Mouse (Mus musculus) embryo, embryonic 10 days (tissue): Measurements from ENCODE around the gene Arhgap29.

Experiments used
- DNase-seq: peaks from one replicate; pipeline ENCODE4 v3.0.0-alpha.2; 2015; ENCODE audit warnings: low spot score

Gene Arhgap29

GRCm38 (mm10) chr3:121952041-121952591 is at the start of gene Arhgap29:
Arhgap29 (plus strand) TSS chr3:121952541.
- no peak for DNase-seq

- DNase-seq = no peak
Observed at GRCm38 (mm10) chr3:121902729-121903128, 49.6 kb upstream of the Arhgap29 start.

GRCm38 (mm10) chr3:121903286-121903685 is 49.1 kb upstream of the Arhgap29 start:
- DNase-seq = no peak

GRCm38 (mm10) chr3:121903695-121904094 is 48.6 kb upstream of the Arhgap29 start:
- no peak for DNase-seq

GRCm38 (mm10) chr3:121904476-121904875 is 47.9 kb upstream of the Arhgap29 start:
- no peak for DNase-seq

- peak; percentile 53 for DNase-seq
Observed at GRCm38 (mm10) chr3:121906623-121907022, 45.7 kb upstream of the Arhgap29 start.

- DNase-seq = no peak
Observed at GRCm38 (mm10) chr3:121909155-121909554, 43.2 kb upstream of the Arhgap29 start.

- DNase-seq = no peak
Observed at GRCm38 (mm10) chr3:121913476-121913875, 38.9 kb upstream of the Arhgap29 start.

GRCm38 (mm10) chr3:121914459-121915185 is 37.7 kb upstream of the Arhgap29 start:
- peak; percentile 21 for DNase-seq

GRCm38 (mm10) chr3:121915191-121915590 is 37.1 kb upstream of the Arhgap29 start:
- DNase-seq = no peak

- no peak for DNase-seq
Observed at GRCm38 (mm10) chr3:121916802-121917532, 35.4 kb upstream of the Arhgap29 start.

- DNase-seq = no peak
Observed at GRCm38 (mm10) chr3:121917658-121918057, 34.7 kb upstream of the Arhgap29 start.

- no peak for DNase-seq
Observed at GRCm38 (mm10) chr3:121919961-121920360, 32.4 kb upstream of the Arhgap29 start.

GRCm38 (mm10) chr3:121920769-121921168 is 31.6 kb upstream of the Arhgap29 start:
- DNase-seq = no peak

- no peak for DNase-seq
Observed at GRCm38 (mm10) chr3:121924768-121925486, 27.4 kb upstream of the Arhgap29 start.

- DNase-seq = no peak
Observed at GRCm38 (mm10) chr3:121927601-121928000, 24.7 kb upstream of the Arhgap29 start.

GRCm38 (mm10) chr3:121932815-121933214 is 19.5 kb upstream of the Arhgap29 start:
- no peak for DNase-seq

GRCm38 (mm10) chr3:121936241-121936640 is 16.1 kb upstream of the Arhgap29 start:
- DNase-seq = no peak

- no peak for DNase-seq
Observed at GRCm38 (mm10) chr3:121937036-121937435, 15.3 kb upstream of the Arhgap29 start.

GRCm38 (mm10) chr3:121939658-121940057 is 12.7 kb upstream of the Arhgap29 start:
- no peak for DNase-seq

- no peak for DNase-seq
Observed at GRCm38 (mm10) chr3:121940094-121940889, 12.0 kb upstream of the Arhgap29 start.
